Mouse (Mus musculus) heart, adult 18-20 months (tissue): ENCODE results near the gene Slc25a12. TPM values are rescaled to one million over a fixed set of nuclear protein-coding genes. Genes with fewer than 3 reads are reported as not detected.

ENCODE experiments used
- DNase-seq, 2 experiments: peaks; one replicate each; pipeline ENCODE4 v3.0.0; 2021 to 2022; ENCODE audit warnings: mixed read lengths in 1 of 2
- total RNA-seq, 2 experiments: library from RNA; stranded (reverse); gene quantifications; 2 replicates each; pipeline ENCODE4 v1.2.3; 2021

Slc25a12 gene
- total RNA-seq, 2 experiments from 2014 or later = 253 to 258 TPM

GRCm38 (mm10) chr2:71309726-71310125, 57.8 kb downstream of the Slc25a12 start:
- DNase-seq = no peak

GRCm38 (mm10) chr2:71306357-71306756, 61.2 kb downstream of the Slc25a12 start:
- DNase-seq = no peak

GRCm38 (mm10) chr2:71304821-71305220, 62.7 kb downstream of the Slc25a12 start:
- no peak for DNase-seq

- no peak for DNase-seq
These were observed 64.3 kb downstream of the Slc25a12 start for GRCm38 (mm10) chr2:71303221-71303620.

GRCm38 (mm10) chr2:71302156-71302663, 65.3 kb downstream of the Slc25a12 start:
- no peak for DNase-seq

GRCm38 (mm10) chr2:71298729-71299128, 68.8 kb downstream of the Slc25a12 start:
- no peak for DNase-seq

GRCm38 (mm10) chr2:71297501-71297900, 70.0 kb downstream of the Slc25a12 start:
- DNase-seq = no peak

- no peak for DNase-seq
These were observed 71.7 kb downstream of the Slc25a12 start for GRCm38 (mm10) chr2:71295844-71296243.

- DNase-seq = no peak
These were observed 73.1 kb downstream of the Slc25a12 start for GRCm38 (mm10) chr2:71294489-71294888.

GRCm38 (mm10) chr2:71293983-71294382, 73.6 kb downstream of the Slc25a12 start:
- DNase-seq = no peak

- DNase-seq = no peak
These were observed 76.0 kb downstream of the Slc25a12 start for GRCm38 (mm10) chr2:71291566-71291965.

- DNase-seq = no peak
These were observed 77.3 kb downstream of the Slc25a12 start for GRCm38 (mm10) chr2:71290107-71290775.

- no peak for DNase-seq
These were observed 85.6 kb downstream of the Slc25a12 start for GRCm38 (mm10) chr2:71281981-71282380.

- DNase-seq = peak in 1 of 2 experiments; percentile 26
These were observed 88.5 kb downstream of the Slc25a12 start for GRCm38 (mm10) chr2:71278791-71279775.

GRCm38 (mm10) chr2:71275734-71276133, 91.8 kb downstream of the Slc25a12 start:
- no peak for DNase-seq

- peak; percentile 57 to 68 for DNase-seq
These were observed 93.4 kb downstream of the Slc25a12 start for GRCm38 (mm10) chr2:71273955-71274679.

- no peak for DNase-seq
These were observed 97.5 kb downstream of the Slc25a12 start for GRCm38 (mm10) chr2:71270085-71270484.

- DNase-seq = no peak
These were observed 98.2 kb downstream of the Slc25a12 start for GRCm38 (mm10) chr2:71269332-71269731.

GRCm38 (mm10) chr2:71268691-71269090, 98.9 kb downstream of the Slc25a12 start:
- DNase-seq = no peak

GRCm38 (mm10) chr2:71264585-71264984, 103.0 kb downstream of the Slc25a12 start:
- DNase-seq = peak; percentile 64 to 69

- no peak for DNase-seq
These were observed 111.0 kb downstream of the Slc25a12 start for GRCm38 (mm10) chr2:71256581-71256980.

GRCm38 (mm10) chr2:71254836-71255235, 112.7 kb downstream of the Slc25a12 start:
- no peak for DNase-seq
